Mouse (Mus musculus) E14TG2a.4 (cell line): Measurements from ENCODE around the gene Sufu.

Source experiments
- H3K27me3 ChIP-seq: 2 replicates; pipeline ENCODE4 v1.6.1; 2014; ENCODE audit warnings: low read length, control low read depth; ENCODE audit not compliant: insufficient read depth
- H3K36me3 ChIP-seq: 2 replicates; pipeline ENCODE4 v1.6.1; 2014; ENCODE audit warnings: low read length, control low read depth; ENCODE audit not compliant: insufficient read depth
- H3K4me1 ChIP-seq: replicated peaks from 2 replicates; pipeline ENCODE4 v1.6.1; 2014; ENCODE audit warnings: low read depth, low read length, control low read depth
- H3K4me3 ChIP-seq: replicated peaks from 2 replicates; pipeline ENCODE4 v1.5.1; 2014; ENCODE audit warnings: mild to moderate bottlenecking, low read length
- H3K9me3 ChIP-seq: 2 replicates; pipeline ENCODE4 v1.6.1; 2014; ENCODE audit warnings: low read length, control low read depth
- CTCF ChIP-seq: conservative IDR thresholded peaks from 2 replicates; pipeline ENCODE4 v1.5.1; 2014; ENCODE audit warnings: low read length
- NANOG ChIP-seq: IDR thresholded peaks from 2 replicates; pipeline ENCODE4 v1.6.1; 2014; ENCODE audit warnings: borderline replicate concordance, low read length, mixed read lengths
- POU5F1 ChIP-seq: IDR thresholded peaks from 2 replicates; pipeline ENCODE4 v1.6.1; 2014; ENCODE audit warnings: low read length, borderline replicate concordance

Sufu gene

DNA sequence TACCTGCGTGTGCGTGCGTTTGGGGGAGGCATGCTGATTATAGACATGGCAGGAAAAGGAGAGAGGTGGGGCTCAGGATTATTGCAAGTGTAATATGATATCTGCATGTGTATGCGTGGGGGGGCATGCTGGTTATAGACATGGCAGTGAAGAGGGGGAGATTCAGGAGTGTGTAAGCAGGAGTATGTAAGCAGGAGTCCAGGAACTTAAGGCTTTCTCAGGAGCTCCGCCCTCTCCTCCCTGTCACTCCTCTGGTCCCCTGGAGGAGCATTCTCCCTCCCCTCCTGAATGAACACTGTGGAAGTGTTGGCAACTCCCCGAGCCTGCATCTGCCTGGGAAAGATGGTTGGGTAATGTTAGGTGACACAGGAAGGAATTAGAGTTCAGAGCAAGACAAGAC is 51.2 kb downstream of the Sufu start:
- H3K9me3 ChIP-seq: no peaks in the 10 kb centered on the region
- peaks cover 21% of the 10 kb centered on the region for H3K36me3 ChIP-seq
- H3K4me3 ChIP-seq: no peak overlapping the region
- peaks cover 6% of the 10 kb centered on the region for H3K27me3 ChIP-seq
- peaks cover 41% of the 10 kb centered on the region for H3K4me1 ChIP-seq
- no peak for TF ChIP-seq NANOG
- no peak for TF ChIP-seq POU5F1
- TF ChIP-seq CTCF: no peak

DNA sequence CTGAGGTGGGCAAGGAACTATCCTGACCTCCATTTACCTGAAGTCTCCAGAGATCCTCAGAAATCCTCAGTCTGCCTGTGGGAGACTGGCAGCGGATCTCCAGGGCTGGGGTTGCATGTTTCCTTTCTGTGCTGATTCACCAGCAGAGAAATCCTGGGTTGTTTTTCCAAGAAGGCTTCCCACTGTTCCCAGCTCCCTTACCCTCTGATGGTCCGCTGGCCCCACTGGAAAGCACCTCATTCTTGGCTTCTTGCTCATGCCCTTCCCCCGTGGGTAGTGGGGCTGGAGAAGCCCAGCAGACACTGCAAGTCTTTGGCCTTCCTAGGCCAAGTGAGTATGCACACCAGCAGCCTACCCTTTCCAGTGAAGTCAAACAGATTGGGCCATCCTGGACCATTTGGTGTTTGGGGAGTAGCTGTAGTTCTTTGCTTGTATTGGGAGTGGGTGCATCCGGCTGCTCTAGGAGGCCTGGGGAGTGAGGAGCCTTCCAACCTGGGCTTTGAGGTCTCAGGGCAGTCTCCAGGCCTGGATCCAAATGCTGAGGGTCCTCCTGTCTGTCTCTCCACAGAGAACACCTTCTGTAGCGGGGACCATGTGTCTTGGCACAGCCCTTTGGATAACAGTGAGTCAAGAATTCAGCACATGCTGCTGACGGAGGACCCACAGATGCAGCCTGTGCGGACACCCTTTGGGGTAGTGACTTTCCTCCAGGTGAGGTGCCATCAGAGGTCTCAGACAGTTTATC is 52.7 kb downstream of the Sufu start:
- Histone ChIP-seq H3K4me1 (peaks cover 40% of the 10 kb centered on the region), H3K4me3 (no peak overlapping the region), H3K9me3 (no peaks in the 10 kb centered on the region), H3K36me3 (peaks cover 35% of the 10 kb centered on the region), H3K27me3 (peaks cover 6% of the 10 kb centered on the region)
- TF ChIP-seq NANOG: no peak
- TF ChIP-seq POU5F1: no peak
- TF ChIP-seq CTCF: no peak

DNA sequence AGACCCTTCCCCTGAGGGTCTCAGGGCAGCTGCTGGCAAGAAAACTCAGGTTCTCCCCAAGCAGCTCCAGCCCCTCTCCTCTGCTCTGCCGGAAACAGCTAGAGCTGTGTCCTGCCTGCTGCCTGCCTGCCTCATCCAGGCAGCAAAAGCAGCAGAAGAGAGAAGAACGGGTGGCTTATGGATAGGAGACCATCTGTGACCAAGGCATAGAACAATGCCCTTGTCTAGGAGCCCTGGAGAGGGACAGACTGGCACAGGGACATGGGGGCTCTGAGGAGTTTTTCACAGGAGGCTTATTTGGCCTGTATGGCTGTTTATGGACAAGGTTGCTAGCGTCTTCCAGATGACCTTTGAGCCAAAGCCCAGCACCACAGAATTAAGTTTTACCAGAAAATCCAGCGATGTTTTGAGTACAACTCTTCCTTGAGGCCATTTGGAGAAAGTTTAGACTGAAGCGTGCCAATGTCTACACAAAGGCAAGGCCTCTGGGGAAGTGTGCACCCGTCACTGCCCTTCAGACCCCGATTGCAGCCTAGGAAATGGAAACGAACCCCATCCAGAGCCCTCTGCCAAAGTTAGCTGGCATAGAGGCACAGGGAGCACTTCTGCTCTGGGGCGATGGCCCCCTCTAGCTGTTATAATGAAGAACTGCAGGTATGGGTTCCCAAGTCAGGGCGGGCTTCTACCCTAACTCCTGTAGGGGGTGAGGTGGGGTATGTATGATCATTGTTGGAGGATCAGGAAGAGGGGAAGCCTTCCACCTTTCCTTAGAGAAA is 55.5 kb downstream of the Sufu start:
- no peak for TF ChIP-seq POU5F1
- peak; percentile 98 for TF ChIP-seq CTCF
- TF ChIP-seq NANOG: no peak
- Histone ChIP-seq H3K4me3 (no peak overlapping the region), H3K9me3 (no peaks in the 10 kb centered on the region), H3K36me3 (peaks cover 62% of the 10 kb centered on the region), H3K27me3 (no peaks in the 10 kb centered on the region), H3K4me1 (peaks cover 46% of the 10 kb centered on the region)

DNA sequence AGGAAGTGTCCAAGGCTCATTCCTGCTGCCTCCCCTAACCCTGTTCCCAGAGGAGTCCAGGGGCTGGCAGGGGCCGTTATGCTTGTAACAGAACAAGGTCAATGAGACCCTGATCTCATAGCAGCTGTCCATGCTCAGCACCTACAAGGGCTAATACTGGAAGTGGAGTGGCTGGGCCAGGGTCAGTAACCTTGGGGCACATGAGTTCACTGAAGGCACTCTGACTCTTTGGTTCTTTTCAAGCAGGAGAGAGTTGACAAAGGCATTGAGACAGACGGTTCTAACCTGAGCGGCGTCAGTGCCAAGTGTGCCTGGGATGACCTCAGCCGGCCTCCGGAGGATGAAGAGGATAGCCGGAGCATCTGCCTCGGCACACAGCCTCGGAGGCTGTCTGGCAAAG is 56.2 kb downstream of the Sufu start:
- Histone ChIP-seq H3K4me1 (peaks cover 42% of the 10 kb centered on the region), H3K9me3 (no peaks in the 10 kb centered on the region), H3K4me3 (no peak overlapping the region), H3K36me3 (peaks cover 66% of the 10 kb centered on the region), H3K27me3 (no peaks in the 10 kb centered on the region)
- no peak for TF ChIP-seq POU5F1
- TF ChIP-seq NANOG: no peak
- no peak for TF ChIP-seq CTCF

DNA sequence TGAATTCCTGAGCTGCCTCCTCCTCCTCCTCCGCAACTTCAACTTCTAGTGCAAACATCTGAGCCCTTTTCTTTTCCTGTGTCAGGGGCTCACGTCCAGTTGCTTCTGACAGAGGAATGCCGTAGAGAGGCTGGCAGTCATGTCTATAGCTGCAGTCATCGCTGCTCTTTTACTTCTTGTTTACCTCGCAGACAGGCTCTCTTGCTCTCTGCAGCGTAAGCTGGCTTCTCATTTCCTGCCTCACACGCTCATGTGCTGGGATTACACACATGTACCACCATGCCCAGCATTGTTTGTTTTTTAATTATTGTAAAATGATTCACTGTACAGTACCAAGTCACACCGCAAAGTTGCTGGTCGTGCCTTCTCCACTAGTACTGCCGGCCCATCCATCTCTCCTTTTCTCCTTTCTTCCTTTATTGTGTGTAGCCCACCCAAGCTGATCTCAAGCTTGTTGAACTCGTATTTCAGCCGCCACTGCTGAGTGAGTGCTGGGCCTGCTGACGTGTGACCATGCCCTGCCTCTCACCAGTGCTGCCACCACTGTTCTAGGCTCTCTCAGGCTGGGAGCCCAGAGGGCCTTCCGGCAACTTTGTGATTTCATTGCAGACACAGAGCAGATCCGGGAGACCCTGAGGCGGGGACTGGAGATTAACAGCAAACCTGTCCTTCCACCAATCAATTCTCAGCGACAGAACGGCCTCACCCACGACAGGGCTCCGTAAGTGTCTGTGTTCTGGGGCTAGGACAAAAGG is 57.6 kb downstream of the Sufu start:
- no peak for TF ChIP-seq CTCF
- TF ChIP-seq NANOG: no peak

DNA sequence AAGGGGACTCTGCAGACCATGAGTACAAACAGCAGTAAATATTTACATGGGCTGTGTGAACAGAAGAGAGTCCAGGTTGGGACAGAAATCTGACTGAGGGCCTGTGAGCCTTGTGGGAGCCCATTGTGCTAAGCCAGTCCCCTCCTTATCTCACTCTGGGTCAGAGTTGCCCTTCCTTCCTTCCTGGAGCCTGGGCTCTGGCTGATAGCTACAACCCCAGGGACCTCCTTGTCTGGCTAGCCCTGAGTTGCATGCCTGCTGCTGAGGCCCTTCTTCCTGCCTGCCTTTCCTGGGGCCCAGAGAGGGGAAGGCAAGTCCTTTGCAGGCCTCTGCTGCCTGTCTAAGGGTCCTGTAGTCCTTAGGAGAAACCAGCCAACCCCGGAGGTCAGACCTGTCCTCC is 58.3 kb downstream of the Sufu start:
- Histone ChIP-seq H3K4me1 (peaks cover 33% of the 10 kb centered on the region), H3K4me3 (no peak overlapping the region), H3K36me3 (peaks cover 84% of the 10 kb centered on the region), H3K27me3 (no peaks in the 10 kb centered on the region), H3K9me3 (no peaks in the 10 kb centered on the region)
- no peak for TF ChIP-seq POU5F1
- TF ChIP-seq NANOG: no peak
- TF ChIP-seq CTCF: no peak

More for the DNA sequence above, 57.6 kb downstream of the Sufu start:
- Histone ChIP-seq H3K27me3 (no peaks in the 10 kb centered on the region), H3K4me1 (peaks cover 33% of the 10 kb centered on the region), H3K36me3 (peaks cover 78% of the 10 kb centered on the region), H3K4me3 (no peak overlapping the region), H3K9me3 (no peaks in the 10 kb centered on the region)

DNA sequence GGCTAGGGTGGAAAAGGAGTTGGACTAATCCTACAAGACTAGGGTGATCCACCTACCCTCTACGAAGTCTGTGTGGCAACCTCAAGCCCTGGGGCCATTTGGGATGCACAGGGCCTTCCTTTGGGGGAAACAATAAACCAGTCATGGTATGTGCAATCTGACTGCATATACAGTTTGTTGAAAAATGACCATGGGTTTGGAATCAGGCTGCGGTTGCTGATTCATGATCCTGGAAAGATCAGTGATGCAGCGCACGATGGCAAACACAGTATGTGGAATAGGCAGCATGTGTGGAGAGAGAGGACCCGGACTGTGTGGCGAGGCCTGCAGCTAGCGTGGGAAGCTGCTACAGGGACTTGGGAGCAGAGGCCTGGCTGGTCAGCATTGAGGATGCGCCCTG is 58.9 kb downstream of the Sufu start:
- H3K9me3 ChIP-seq: no peaks in the 10 kb centered on the region
- no peaks in the 10 kb centered on the region for H3K27me3 ChIP-seq
- H3K4me3 ChIP-seq: no peak overlapping the region
- H3K36me3 ChIP-seq: peaks cover 83% of the 10 kb centered on the region
- peaks cover 33% of the 10 kb centered on the region for H3K4me1 ChIP-seq
- TF ChIP-seq NANOG (no peak), POU5F1 (no peak), CTCF (no peak)

DNA sequence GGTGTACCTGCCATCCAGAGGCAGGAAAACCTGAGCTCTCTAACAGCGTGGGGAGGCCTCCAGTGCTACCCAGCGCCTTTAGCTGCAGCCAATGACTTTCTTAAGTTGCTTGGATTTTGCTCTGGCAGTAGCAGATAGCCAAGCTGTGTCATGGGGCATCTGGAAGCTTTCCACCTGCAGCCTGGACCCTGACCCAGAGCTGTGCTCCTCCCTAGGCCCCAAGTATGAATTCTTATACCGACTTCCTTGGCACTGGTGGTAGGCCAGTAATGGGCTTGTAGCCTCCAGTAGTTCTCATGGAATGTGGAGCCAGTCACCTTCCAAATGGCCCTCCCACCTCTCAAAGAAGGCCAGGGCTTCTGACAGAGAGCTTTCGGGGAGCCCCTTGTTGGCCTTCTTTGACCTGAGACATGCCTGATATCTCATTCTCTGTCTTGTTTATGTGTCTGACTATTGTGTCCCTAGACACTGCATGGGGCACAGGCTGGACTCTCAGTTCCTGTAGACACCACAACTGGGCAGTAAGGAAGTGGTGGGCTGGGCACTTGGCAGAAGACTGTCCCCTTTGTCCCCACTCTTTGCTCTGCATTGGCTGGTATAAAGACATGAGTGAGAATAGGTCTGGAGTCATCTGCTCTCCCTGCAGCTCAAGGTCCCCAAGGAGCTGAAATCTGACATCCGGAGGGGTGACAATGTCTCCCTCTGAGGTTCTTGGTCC is 59.5 kb downstream of the Sufu start:
- H3K36me3 ChIP-seq: peaks cover 79% of the 10 kb centered on the region
- no peaks in the 10 kb centered on the region for H3K27me3 ChIP-seq
- no peak for TF ChIP-seq POU5F1
- no peak for TF ChIP-seq NANOG
- no peak for TF ChIP-seq CTCF
- H3K4me3 ChIP-seq: no peak overlapping the region
- H3K9me3 ChIP-seq: no peaks in the 10 kb centered on the region
- peaks cover 33% of the 10 kb centered on the region for H3K4me1 ChIP-seq
